Mouse (Mus musculus): ENCODE results near the gene Gm17334.

The Gm17334 gene

DNA sequence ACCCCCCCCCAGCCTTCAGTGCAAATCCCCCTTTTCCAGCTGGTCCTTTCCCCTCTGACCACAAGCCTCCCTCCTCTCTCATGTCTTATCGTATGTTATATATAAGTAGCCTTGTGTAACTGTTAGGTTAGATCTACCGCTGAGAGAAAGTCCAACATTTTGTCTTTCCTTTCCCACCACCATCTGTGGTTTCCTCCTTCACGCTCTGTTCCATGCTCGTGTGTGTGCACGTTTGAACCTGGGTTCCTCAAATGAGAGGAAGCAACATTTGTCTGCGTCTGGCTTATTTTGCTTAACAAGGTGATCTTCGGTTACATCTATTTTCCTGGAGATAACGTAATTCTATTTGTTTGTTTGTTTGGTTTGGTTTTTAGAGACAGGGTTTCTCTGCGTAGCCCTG, 25.0 kb downstream of the Gm17334 start:
- no peak for DNase-seq (ENCODE audit: low spot score in 2 of 2)

DNA sequence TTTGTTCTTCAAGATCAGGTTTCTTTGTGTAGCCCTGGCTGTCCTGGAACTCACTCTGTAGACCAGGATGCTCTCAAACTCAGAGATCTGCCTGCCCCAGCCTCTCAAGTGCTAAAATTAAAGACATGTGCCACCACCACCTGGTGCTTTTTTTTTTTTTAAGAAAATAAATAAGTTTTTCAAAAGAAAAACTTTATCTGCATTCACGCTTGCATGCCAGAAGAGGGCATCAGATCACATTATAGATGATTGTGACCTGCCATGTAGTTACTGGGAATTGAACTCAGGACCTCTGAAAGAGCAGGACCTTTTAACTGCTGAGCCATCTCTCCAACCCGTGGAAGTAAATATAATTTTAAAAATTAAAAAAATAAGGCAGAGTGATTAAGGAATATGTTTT, 27.7 kb downstream of the Gm17334 start:
- no peak for DNase-seq (ENCODE audit: low spot score in 2 of 2)

DNA sequence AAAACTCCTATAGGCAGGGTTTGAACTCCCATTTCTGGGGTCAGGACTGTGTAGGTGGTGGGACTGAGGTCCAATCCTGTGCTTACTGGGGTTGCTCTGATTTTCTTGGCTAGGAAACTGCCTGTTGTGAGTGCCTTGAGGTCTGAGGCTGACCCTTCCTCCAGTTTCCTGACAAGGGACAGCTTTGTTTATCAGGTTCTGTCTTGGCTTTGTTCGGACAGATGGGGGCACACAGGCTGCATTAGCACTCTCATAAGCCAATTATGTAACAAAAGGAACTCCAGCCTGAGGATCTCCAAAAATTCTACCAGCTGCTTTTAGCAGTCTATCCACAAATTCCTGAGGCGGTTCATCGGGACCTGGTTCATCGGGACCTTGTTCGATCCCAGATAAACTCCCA, 30.6 kb downstream of the Gm17334 start:
- no peak for DNase-seq (ENCODE audit: low spot score in 2 of 2)

DNA sequence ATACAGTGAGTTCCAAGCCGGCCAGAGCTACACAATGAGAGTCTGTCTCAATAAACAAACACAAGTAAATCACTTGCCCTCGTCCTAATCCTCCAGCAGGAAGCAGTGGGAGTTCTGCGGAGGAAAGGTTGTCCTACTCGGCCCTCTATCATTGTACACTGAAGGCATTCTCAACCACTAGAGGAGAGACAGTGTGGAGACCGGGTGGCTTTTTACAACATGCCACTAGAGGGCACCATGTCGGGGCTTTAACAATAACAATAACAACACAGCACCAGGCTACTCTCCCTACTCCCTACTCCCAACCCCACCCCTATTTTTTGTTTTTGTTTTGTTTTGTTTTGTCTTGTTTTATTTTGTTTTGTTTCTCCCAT, 35.4 kb downstream of the Gm17334 start:
- peak in 1 of 2 experiments; percentile 46 for DNase-seq (ENCODE audit: low spot score in 2 of 2)

DNA sequence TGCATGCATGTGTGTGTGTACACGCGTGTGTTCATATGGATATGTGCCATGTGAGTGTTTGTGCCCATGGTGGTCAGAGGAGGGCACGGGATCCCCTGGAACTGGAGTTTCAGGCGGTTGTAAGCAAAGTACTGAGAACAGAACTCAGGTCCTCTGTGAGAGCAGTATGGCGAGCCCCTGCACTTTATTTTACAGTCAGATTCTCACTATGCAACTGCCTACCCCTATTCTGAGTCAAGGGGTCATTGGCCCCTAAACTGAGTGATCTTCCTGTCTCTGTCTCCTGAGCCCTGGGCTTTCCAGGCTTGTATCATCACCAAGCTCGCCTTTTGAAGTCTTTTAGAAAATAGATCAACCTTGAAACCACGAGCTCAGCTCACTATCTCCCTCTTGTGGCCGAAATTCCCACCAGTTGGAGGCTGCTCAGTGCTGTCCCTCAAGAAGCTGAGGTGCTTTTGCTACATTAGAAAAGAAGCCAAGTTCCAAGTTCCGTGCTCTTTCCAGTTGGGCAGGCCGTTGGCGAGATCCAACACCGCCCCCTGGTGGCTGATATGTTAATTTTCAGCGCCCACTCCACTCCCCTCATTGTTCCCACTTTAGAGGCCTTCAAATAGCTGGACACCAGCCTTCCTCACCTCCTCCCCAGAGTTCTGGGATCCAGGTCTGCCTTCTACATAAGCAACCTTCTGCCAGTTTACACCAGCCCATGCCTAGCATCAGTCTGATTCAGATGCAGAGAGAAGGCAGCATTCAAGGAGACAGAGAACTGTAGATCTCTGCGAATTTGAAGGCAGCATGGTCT, 36.0 kb downstream of the Gm17334 start:
- peak; percentile 59 to 75 for DNase-seq (ENCODE audit: low spot score in 2 of 2)

DNA sequence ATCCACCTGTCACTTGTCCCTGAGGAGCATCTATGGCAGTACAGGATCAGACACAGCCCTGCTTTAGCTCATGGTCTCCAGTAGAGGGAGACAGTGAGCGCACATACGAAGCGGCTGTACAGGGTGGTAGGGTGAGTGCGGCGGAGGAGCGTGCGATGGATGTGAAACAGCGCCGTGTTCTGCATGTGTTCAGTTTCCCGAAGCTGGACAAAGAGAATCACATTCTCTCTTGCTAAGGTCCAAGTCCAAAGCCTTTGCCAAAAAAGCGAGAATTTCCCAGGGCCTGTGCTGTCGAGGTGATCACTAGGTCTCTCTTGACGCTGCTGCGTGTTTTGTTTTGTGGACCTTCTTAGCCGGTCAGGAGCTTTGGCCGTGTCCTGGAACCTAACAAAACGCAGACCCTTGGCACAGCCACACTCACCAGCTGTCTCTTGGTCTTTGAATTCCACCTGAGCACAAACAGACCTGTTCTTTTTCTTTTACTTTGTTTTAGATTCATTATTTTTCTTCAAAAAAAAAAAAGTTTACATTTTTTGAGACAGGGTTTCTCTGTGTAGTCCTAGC, 37.2 kb downstream of the Gm17334 start:
- DNase-seq (ENCODE audit: low spot score in 2 of 2): peak in 1 of 2 experiments; percentile 58

DNA sequence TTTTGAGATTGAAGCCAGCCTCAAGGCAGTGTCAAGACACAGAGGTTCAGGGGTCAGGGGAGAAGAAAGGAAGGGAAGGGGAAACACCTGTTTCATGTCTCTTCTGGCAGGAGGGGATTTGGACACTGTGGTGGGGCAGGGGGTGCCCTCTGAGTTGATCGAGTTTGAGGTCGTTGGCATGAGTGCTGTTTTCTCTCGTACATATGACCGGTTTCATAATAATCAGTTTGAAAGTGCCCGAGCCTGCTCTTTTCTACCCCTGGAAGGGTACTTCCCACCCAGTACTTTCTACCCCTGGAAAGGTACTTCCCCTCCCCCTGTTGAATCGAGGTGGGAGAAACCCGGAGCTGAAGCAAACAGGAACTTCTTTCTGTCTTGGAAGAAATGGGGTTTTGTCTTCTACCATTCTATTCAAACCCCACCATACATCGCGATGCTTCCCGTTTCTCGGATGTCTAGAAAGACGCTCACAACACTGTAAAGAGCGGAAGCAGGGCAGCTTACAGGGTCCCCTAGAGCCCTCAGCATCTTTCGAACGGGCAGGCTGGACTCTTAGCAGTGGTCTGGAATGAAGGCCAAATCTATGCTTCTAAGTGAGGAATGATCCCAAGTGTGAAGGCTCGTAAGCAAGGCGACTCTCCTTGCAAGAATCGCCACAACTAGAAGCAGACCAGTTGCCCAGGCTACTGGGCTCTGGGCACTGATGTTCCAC, 37.9 kb downstream of the Gm17334 start:
- DNase-seq (ENCODE audit: low spot score in 2 of 2): no peak

DNA sequence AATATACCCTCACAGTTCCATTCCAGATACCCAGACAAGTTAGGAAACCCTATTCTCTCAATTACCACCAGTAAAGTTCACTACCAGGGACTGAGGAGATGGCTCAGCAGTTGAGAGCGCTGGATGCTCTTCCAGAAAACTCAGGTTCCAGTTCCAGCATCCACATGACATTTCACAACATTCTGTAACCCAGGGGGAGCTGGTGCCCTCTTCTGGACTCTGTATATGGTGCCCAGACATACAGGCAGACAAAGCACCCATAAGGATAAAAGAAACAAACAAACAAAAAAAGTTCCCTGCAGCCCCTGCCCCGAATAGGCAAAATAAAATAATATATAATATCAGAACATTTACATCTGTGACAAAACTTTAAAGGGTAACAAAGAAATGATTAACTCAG, 38.6 kb downstream of the Gm17334 start:
- DNase-seq (ENCODE audit: low spot score in 2 of 2): no peak

DNA sequence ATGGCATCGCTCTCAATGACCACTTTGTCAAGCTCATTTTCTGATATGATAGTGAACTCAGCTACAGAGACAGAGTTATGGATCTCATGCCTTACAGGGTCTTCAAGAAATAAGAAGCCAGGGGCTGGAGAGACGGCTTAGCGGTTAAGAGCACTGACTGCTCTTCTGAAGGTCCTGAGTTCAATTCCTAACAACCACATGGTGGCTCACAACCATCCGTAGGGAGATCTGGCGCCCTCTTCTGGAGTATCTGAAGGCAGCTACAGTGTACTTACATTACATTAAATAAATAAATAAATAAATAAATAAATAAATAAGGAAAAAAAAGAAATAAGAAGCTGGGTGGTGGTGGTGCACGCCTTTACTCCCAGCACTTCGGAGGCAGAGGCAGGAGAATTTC, 39.2 kb downstream of the Gm17334 start:
- no peak for DNase-seq (ENCODE audit: low spot score in 2 of 2)

DNA sequence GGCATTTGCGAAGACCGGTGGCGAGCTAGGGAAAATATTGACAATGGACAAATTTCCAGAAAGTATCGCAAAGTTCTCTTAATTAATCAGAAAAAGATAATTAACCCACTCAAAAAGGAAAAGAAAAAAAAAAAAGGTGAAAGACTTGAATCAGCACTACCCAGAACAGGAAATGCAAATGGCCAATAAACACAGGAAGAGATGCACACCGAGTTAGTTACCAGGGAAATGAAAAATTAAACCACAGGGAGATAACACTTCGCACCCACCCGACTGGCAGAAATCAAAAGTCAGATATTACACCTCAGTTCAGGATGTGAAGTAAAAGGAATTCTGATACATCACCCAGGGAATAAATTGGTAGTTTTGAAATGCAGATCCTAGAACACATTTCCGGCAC, 40.7 kb downstream of the Gm17334 start:
- no peak for DNase-seq (ENCODE audit: low spot score in 2 of 2)

DNA sequence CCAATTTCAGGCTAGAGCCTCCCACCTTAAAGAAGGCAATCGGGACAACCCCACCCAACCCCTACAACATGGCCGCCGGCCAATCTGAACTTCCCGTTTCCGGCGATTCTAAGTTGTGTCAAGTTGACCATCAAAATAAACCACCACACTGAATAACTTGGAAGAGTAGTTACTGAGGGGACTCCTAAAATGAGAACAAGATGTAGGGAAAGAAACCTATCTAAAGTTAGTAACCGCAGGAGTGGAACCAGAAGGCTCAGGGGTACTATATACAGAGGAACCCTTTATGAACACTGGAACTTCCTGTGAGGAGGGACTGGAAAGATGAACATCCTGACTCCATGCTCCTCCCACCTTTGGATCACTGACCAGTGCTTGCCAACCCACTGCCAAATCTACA, 41.5 kb downstream of the Gm17334 start:
- DNase-seq (ENCODE audit: low spot score in 2 of 2): no peak
